Mouse (Mus musculus): ENCODE measurements around the gene Oas3.

- no peak for TF ChIP-seq POLR2A (IDR thresholded peaks at IDR 0.05; ENCODE audit: borderline replicate concordance, insufficient read depth, low read length)
- TF ChIP-seq CTCF (IDR thresholded peaks at IDR 0.05; ENCODE audit: borderline replicate concordance, insufficient read depth, low read depth, low read length), result no peak
These were observed 2.5 kb upstream of the Oas3 start for GRCm38 (mm10) chr5:120779922-120780321.
